Mouse (Mus musculus) frontal cortex, postnatal 10 days (tissue): ENCODE data around the gene Cd300ld3.
"Not testable (repeated sequence)": the region's sequence is repeated elsewhere in the genome, so short reads cannot be mapped to it uniquely, and the experiment has no call there.

Source experiments
- DNase-seq, 2 experiments: peaks; one replicate each; pipeline ENCODE4 v3.0.0; 2022; ENCODE audit warnings: low spot score in 2 of 2, mixed read lengths in 1 of 2

Cd300ld3 gene

DNA sequence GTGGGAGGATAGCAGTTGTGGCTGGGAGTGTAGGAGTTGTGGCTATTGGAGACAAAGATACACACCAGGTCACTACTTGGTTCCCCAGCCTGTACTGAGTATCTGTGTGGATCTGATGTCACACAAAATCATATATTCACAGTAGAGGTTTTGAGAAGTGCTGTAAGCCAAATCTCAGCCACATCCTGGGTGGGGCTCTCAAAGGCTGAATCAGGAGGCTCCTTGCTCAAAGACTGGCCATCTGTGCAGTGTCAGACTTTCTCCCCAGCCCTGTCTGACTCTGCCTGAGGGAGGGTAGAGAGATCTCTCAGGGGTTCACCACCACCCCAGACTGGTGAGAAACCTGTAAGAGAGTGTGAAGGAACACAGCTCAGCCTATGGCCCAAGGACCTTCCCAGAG, 6.3 kb upstream of the Cd300ld3 start:
- DNase-seq, result no peak

- DNase-seq, result no peak
These were observed 4.8 kb upstream of the Cd300ld3 start for GRCm38 (mm10) chr11:115052991-115053390.

DNA sequence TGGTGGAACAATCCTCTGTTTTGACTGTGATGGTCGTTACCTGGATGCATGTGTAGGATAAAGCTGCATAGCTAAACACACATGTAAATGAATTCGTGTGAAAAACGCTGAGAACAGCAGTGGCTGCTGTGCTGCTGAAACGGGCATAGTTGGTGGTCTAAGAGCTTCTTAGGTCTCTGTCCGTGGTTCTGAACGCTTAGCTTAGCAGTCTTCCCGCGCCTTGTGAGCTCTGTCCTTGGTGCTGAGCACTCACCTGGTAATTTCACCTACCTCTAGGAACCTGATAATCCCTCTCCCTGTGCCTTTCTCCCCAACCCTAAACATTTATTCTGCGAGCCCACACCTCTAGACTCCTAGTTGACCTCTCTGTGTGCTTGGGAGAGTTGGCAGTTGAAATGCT, 4.0 kb upstream of the Cd300ld3 start:
- no peak for DNase-seq

DNA sequence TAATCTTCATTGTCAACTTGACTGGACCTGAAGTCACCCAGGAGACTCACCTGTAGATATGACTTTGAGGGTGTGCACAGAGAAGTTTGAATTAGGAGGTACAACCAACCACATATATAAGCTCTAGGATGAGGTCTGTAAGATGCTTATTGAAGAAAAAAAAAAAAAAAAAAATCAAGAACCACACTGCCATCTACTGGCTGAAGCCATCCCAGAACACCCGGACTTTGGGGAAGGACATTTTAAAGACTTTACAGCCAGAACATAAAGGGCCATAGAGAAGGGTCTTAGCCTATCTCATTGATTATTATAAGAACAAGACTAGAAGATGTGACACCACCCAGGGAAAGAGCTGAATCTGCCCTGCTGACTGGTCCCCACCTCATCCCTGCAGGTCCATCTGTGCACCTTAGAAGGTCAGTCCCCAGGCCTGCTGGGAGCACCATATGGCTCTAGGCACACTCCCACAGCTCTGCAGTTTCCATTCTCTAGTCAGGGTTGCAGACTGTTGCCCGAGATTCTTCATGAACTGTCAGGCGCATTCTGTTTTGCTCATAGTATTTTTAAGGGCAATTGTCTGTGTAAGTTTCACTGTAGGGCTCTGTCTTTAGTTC, 1.2 kb upstream of the Cd300ld3 start:
- no peak for DNase-seq

- DNase-seq, result not testable (repeated sequence)
These were observed 10.5 kb downstream of the Cd300ld3 start, which contains the start of gene Cd300ld5 for GRCm38 (mm10) chr11:115037669-115038068. Gene Cd300ld5, minus strand, starts transcription at chr11:115037769.

DNA sequence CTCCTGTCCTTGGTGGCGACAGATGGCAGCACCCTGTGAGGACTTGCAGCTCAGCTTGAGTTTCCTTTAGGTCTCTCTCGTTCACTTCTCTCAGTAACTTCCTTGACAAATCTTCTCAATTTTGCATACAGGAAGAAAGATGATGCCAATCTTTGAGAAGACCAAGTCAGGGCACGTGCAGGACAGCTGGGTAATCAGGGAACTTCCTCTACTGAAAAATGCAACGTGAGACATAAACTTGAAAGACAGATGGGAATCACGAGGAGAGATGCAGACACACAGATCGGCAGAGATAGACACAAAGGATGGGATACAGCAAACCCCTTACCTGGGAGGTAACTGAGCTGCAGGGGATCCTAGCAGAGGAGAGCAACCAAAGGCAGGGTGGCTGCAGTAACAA, 21.3 kb downstream of the Cd300ld3 start, which contains the start of gene Cd300ld4:
Gene Cd300ld4 (minus strand): TSS at position 101 of the 400 bp plus-strand sequence.
- not testable (repeated sequence) for DNase-seq

GRCm38 (mm10) chr11:115016093-115016492, 32.1 kb downstream of the Cd300ld3 start, which contains the start of gene Cd300ld2:
Gene Cd300ld2, minus strand, starts transcription at chr11:115016193.
- not testable (repeated sequence) for DNase-seq

DNA sequence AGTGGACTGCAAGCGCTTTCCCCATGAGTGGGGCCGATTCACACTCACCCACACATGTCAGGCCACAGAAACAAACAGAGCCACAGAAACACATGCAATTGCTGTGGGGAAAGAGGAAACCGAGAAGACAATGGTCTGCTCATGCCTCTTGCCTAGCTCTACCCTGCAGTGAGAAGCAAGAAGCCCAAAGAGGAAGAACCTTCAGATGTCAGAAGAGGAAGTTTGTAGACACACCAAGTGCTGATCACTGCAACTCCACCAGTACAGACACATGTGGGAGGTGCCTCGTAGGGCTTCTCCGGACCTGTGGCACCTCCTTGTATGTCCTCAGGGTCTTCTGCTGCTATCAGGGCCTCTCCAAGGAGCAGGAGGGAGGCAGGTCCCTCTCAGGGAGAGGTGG, 44.1 kb downstream of the Cd300ld3 start:
- DNase-seq, result no peak

DNA sequence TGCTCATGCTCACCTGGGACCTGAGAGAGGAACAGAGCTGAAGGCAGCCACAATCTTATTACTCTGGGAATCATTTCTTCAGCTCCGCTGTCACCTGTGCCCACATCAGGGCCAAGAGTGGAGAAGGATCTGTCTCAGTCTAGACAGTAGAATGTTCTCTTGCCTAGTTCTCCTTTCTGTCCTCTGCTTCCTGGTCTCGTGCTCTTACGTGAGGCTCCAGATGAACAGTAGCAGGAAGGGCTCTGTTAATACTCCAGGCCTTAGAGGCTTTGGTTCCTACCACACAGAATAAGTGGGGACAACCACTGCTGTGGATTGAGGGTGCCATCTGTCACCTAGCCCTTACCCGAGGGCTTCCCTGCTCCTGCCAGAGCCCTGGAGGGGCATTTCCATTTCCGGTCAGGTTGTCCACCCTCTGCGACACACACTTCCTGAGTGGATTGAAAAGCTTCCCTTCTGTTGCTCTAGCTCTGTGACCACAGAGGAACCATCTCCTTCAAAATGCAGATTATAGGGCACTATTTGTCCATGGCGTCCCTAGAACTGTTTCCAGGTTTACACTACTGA, 46.7 kb downstream of the Cd300ld3 start, which contains the start of gene Cd300c2:
Gene Cd300c2 (minus strand): TSS at position 407 of the 567 bp plus-strand sequence.
- no peak for DNase-seq
